Mouse (Mus musculus): Measurements from ENCODE around the gene Rims4.

Gene Rims4

GRCm38 (mm10) chr2:163865311-163865710, 53.2 kb downstream of the Rims4 start:
- DNase-seq, result peak; percentile 75

GRCm38 (mm10) chr2:163858254-163858947, 60.1 kb downstream of the Rims4 start:
- no peak for DNase-seq

- no peak for DNase-seq
Measured at GRCm38 (mm10) chr2:163857233-163857632, 61.2 kb downstream of the Rims4 start.

- DNase-seq, result no peak
Measured at GRCm38 (mm10) chr2:163853461-163853901, 65.0 kb downstream of the Rims4 start, which contains the start of gene Kcnk15. TSS of gene Kcnk15 (plus strand) at chr2:163853651.

- no peak for DNase-seq
Measured at GRCm38 (mm10) chr2:163842043-163842442, 76.4 kb downstream of the Rims4 start.

- peak; percentile 95 for DNase-seq
Measured at GRCm38 (mm10) chr2:163839519-163839918, 79.0 kb downstream of the Rims4 start.

GRCm38 (mm10) chr2:163838043-163838442, 80.4 kb downstream of the Rims4 start:
- peak; percentile 97 for DNase-seq

GRCm38 (mm10) chr2:163831163-163831562, 87.3 kb downstream of the Rims4 start:
- DNase-seq, result no peak

- DNase-seq, result no peak
Measured at GRCm38 (mm10) chr2:163826494-163826893, 92.0 kb downstream of the Rims4 start.

- peak; percentile 59 for DNase-seq
Measured at GRCm38 (mm10) chr2:163825861-163826260, 92.6 kb downstream of the Rims4 start.

GRCm38 (mm10) chr2:163823771-163824170, 94.7 kb downstream of the Rims4 start:
- DNase-seq, result peak; percentile 94

- peak; percentile 84 for DNase-seq
Measured at GRCm38 (mm10) chr2:163823248-163823647, 95.2 kb downstream of the Rims4 start.

- peak; percentile 98 for DNase-seq
Measured at GRCm38 (mm10) chr2:163820607-163821006, 97.9 kb downstream of the Rims4 start, which contains the start of gene Ccn5. TSS of gene Ccn5 (plus strand) at chr2:163820861.

GRCm38 (mm10) chr2:163814739-163815465, 103.6 kb downstream of the Rims4 start:
- DNase-seq, result no peak

GRCm38 (mm10) chr2:163813077-163813476, 105.4 kb downstream of the Rims4 start:
- no peak for DNase-seq
